Mouse (Mus musculus): ENCODE data around the gene Gtpbp3. TPM values are rescaled to one million over a fixed set of nuclear protein-coding genes. Genes with fewer than 3 reads are reported as not detected.

Gtpbp3 gene
- polyA plus RNA-seq, 1 experiment from 2014 or later = 4.4 TPM

DNA sequence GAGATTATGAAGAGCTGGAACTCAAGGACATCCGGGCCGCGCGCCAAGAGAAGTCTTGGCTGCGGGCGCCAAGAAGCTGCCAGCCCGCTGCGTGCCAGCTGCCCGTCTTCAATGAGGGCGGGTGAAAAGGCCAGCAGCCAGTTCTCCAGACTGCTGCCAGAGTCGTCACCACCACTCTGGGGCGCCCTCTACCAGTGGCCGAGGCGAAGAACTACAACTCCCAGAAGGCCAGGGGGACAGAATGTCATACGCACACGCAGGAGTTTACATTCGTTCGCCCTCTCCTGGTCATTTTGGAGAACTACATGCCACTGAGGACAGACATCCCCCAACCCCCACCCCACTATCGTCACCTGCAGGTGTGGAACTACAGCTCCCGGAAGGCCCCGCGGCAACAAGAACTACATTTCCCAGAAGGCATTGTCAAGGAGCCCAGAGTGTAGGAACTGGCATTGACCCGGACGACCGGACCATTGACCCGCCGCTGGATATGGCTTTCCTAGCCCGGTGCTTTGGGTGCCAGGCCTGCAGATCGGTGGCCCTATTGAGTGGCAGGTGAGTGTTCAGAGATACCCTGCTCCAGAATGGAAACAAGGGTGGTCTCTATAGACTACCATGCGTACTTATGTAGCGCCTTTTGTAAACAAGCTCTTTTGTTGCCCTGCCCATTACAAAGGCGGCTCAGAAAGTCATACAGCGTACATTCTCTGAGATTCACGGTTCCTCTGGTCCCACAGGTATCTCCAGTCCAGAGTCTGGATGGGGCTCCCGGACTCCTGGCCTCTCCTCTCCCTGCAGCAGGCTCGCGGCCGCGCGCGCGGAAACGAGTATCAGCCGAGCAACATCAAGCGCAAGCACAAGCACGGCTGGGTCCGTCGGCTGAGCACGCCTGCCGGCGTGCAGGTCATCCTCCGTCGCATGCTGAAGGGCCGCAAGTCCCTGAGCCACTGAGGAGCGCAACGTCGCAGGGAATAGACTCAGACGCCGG, 23.1 kb upstream of the Gtpbp3 start, which contains the start of gene Mrpl34:
Gene Mrpl34 (plus strand): TSS at position 447 of the 988 bp plus-strand sequence.
- Histone ChIP-seq H3K4me1 (ENCODE audit: control insufficient read depth in 2 of 2, insufficient read depth in 2 of 2, low read length in 2 of 2) (peaks cover 21 to 27% of the 10 kb centered on the region in 2 experiments), H3K9me3 (ENCODE audit: control insufficient read depth, low read length) (no peaks in the 10 kb centered on the region), H3K27ac (replicated peaks in 1 of 2; ENCODE audit: control insufficient read depth in 1 of 2, insufficient read depth in 1 of 2, low read depth in 2 of 2, low read length in 2 of 2) (peak within 1 kb of the TSS; percentile 95 to 97), H3K36me3 (ENCODE audit: control insufficient read depth, insufficient read depth, low read length) (peaks cover 23% of the 10 kb centered on the region), H3K9ac (ENCODE audit: low read length) (peak within 1 kb of the TSS; percentile 85), H3K27me3 (ENCODE audit: control insufficient read depth, insufficient read depth, low read length) (no peaks in the 10 kb centered on the region), H3K4me3 (ENCODE audit: control insufficient read depth in 1 of 2, insufficient read depth in 1 of 2, low read depth in 1 of 2, low read length in 2 of 2) (peak within 1 kb of the TSS; percentile 75 to 94), H3K4me2 (ENCODE audit: low read length) (peak within 1 kb of the TSS; percentile 75)
- peak; percentile 77 for ATAC-seq (ENCODE audit: insufficient number of reproducible peaks, insufficient read depth, low FRiP score, low read depth)
- under 1% methylated on average over 59 of the region's 59 CpGs for WGBS

DNA sequence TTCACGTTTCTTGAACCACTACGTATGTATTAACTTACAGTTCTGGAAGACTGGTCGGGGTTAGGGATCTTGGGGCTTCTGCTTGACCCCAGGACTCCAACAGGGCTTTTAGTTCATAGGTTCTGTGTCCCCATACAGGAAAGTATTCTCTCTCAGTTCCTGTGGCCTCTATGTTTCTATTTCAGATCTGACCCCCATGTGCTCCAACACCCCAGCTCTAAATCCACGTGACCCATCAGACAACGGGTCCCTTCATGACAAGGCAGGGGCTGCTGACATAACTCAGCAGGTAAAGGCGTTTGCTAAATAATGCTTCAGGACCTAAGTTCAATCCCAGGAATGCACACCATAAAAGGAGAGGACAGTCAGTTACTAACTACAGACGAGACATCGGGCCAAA, 22.2 kb upstream of the Gtpbp3 start:
- H3K27me3 ChIP-seq (ENCODE audit: control insufficient read depth, insufficient read depth, low read length) = no peaks in the 10 kb centered on the region
- 67% methylated on average over 8 of the region's 8 CpGs for WGBS
- H3K4me1 ChIP-seq (ENCODE audit: control insufficient read depth in 2 of 2, insufficient read depth in 2 of 2, low read length in 2 of 2) = peaks cover 26 to 36% of the 10 kb centered on the region in 2 experiments
- H3K4me2 ChIP-seq (ENCODE audit: low read length) = peak overlapping the region; percentile 75
- peaks cover 18% of the 10 kb centered on the region for H3K36me3 ChIP-seq (ENCODE audit: control insufficient read depth, insufficient read depth, low read length)
- H3K4me3 ChIP-seq (ENCODE audit: control insufficient read depth in 1 of 2, insufficient read depth in 1 of 2, low read depth in 1 of 2, low read length in 2 of 2) = peak overlapping the region in 1 of 2 experiments; percentile 75; a peak in 3 of 4 replicates
- H3K9ac ChIP-seq (ENCODE audit: low read length) = peak overlapping the region; percentile 85
- no peak overlapping the region for H3K27ac ChIP-seq (replicated peaks in 1 of 2; ENCODE audit: control insufficient read depth in 1 of 2, insufficient read depth in 1 of 2, low read depth in 2 of 2, low read length in 2 of 2)
- H3K9me3 ChIP-seq (ENCODE audit: control insufficient read depth, low read length) = no peaks in the 10 kb centered on the region
- ATAC-seq (ENCODE audit: insufficient number of reproducible peaks, insufficient read depth, low FRiP score, low read depth) = no peak

DNA sequence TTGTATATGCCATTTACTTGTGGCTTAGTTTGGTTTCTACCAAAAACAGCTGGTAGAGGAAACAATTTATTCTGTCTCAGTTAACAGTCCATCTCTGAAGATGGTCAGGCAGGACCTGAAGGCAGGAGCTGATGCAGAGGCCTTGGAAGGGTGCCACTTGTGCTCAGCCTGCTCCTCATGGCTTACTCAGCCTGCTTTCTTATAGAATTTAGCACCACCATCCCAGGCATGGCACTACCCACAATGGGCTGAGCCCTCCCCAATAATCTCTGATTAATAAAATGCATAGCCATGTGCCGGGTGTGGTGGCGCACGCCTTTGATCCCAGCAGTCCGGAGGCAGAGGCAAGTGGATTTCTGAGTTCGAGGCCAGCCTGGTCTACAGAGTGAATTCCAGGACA, 21.7 kb upstream of the Gtpbp3 start:
- H3K9ac ChIP-seq (ENCODE audit: low read length) = no peak overlapping the region
- H3K36me3 ChIP-seq (ENCODE audit: control insufficient read depth, insufficient read depth, low read length) = peaks cover 18% of the 10 kb centered on the region
- peaks cover 26 to 36% of the 10 kb centered on the region in 2 experiments for H3K4me1 ChIP-seq (ENCODE audit: control insufficient read depth in 2 of 2, insufficient read depth in 2 of 2, low read length in 2 of 2)
- 94% methylated on average over 5 of the region's 5 CpGs for WGBS
- H3K27me3 ChIP-seq (ENCODE audit: control insufficient read depth, insufficient read depth, low read length) = no peaks in the 10 kb centered on the region
- no peak overlapping the region for H3K27ac ChIP-seq (replicated peaks in 1 of 2; ENCODE audit: control insufficient read depth in 1 of 2, insufficient read depth in 1 of 2, low read depth in 2 of 2, low read length in 2 of 2)
- H3K4me2 ChIP-seq (ENCODE audit: low read length) = peak overlapping the region; percentile 75; the same call in 1 of the 2 replicates
- ATAC-seq (ENCODE audit: insufficient number of reproducible peaks, insufficient read depth, low FRiP score, low read depth) = no peak
- H3K4me3 ChIP-seq (ENCODE audit: control insufficient read depth in 1 of 2, insufficient read depth in 1 of 2, low read depth in 1 of 2, low read length in 2 of 2) = no peak overlapping the region
- no peaks in the 10 kb centered on the region for H3K9me3 ChIP-seq (ENCODE audit: control insufficient read depth, low read length)

DNA sequence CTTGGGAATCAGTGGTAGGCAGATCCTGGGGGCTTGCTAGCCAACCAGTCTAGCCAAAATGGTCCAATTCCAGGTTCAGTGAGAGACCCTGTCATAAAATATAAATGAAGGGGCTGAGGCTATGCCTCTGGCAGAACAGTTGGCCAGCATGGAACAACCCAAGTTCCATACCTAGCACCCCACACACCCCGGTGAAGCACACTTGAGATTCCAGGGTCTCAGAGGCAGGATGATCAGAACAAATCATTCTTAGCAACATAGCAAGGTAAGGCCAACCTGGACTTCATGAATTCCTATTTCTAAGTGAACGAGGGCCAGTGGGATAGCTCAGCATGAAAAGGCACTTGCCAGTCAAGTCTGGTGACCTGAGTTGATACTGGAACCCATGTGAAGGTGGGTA, 20.7 kb upstream of the Gtpbp3 start:
- ATAC-seq (ENCODE audit: insufficient number of reproducible peaks, insufficient read depth, low FRiP score, low read depth) = no peak
- no peak overlapping the region for H3K4me2 ChIP-seq (ENCODE audit: low read length)
- no peak overlapping the region for H3K4me3 ChIP-seq (ENCODE audit: control insufficient read depth in 1 of 2, insufficient read depth in 1 of 2, low read depth in 1 of 2, low read length in 2 of 2)
- peaks cover 25 to 34% of the 10 kb centered on the region in 2 experiments for H3K4me1 ChIP-seq (ENCODE audit: control insufficient read depth in 2 of 2, insufficient read depth in 2 of 2, low read length in 2 of 2)
- H3K9ac ChIP-seq (ENCODE audit: low read length) = no peak overlapping the region
- H3K27me3 ChIP-seq (ENCODE audit: control insufficient read depth, insufficient read depth, low read length) = no peaks in the 10 kb centered on the region
- H3K9me3 ChIP-seq (ENCODE audit: control insufficient read depth, low read length) = no peaks in the 10 kb centered on the region
- 90% methylated on average over 2 of the region's 2 CpGs for WGBS
- no peak overlapping the region for H3K27ac ChIP-seq (replicated peaks in 1 of 2; ENCODE audit: control insufficient read depth in 1 of 2, insufficient read depth in 1 of 2, low read depth in 2 of 2, low read length in 2 of 2)
- H3K36me3 ChIP-seq (ENCODE audit: control insufficient read depth, insufficient read depth, low read length) = peaks cover 24% of the 10 kb centered on the region

GRCm38 (mm10) chr8:71468001-71468400, 19.9 kb upstream of the Gtpbp3 start:
- no peaks in the 10 kb centered on the region for H3K9me3 ChIP-seq (ENCODE audit: control insufficient read depth, low read length)
- H3K4me1 ChIP-seq (ENCODE audit: control insufficient read depth in 2 of 2, insufficient read depth in 2 of 2, low read length in 2 of 2) = peaks cover 18 to 28% of the 10 kb centered on the region in 2 experiments
- H3K27ac ChIP-seq (replicated peaks in 1 of 2; ENCODE audit: control insufficient read depth in 1 of 2, insufficient read depth in 1 of 2, low read depth in 2 of 2, low read length in 2 of 2) = no peak overlapping the region
- no peak for ATAC-seq (ENCODE audit: insufficient number of reproducible peaks, insufficient read depth, low FRiP score, low read depth)
- WGBS = 86% methylated on average over 1 of the region's 1 CpGs
- H3K36me3 ChIP-seq (ENCODE audit: control insufficient read depth, insufficient read depth, low read length) = peaks cover 32% of the 10 kb centered on the region
- H3K27me3 ChIP-seq (ENCODE audit: control insufficient read depth, insufficient read depth, low read length) = no peaks in the 10 kb centered on the region
- H3K4me3 ChIP-seq (ENCODE audit: control insufficient read depth in 1 of 2, insufficient read depth in 1 of 2, low read depth in 1 of 2, low read length in 2 of 2) = no peak overlapping the region
- no peak overlapping the region for H3K4me2 ChIP-seq (ENCODE audit: low read length)
- H3K9ac ChIP-seq (ENCODE audit: low read length) = no peak overlapping the region

GRCm38 (mm10) chr8:71468916-71469315, 19.0 kb upstream of the Gtpbp3 start, which contains the start of gene Dda1:
Gene Dda1, plus strand, starts transcription at chr8:71469199.
- no peak within 1 kb of the TSS for H3K27ac ChIP-seq (replicated peaks in 1 of 2; ENCODE audit: control insufficient read depth in 1 of 2, insufficient read depth in 1 of 2, low read depth in 2 of 2, low read length in 2 of 2)
- H3K27me3 ChIP-seq (ENCODE audit: control insufficient read depth, insufficient read depth, low read length) = no peaks in the 10 kb centered on the region
- ATAC-seq (ENCODE audit: insufficient number of reproducible peaks, insufficient read depth, low FRiP score, low read depth) = peak; percentile 87
- H3K4me3 ChIP-seq (ENCODE audit: control insufficient read depth in 1 of 2, insufficient read depth in 1 of 2, low read depth in 1 of 2, low read length in 2 of 2) = peak within 1 kb of the TSS; percentile 81 to 84
- peak within 1 kb of the TSS; percentile 94 for H3K4me2 ChIP-seq (ENCODE audit: low read length)
- peaks cover 15 to 24% of the 10 kb centered on the region in 2 experiments for H3K4me1 ChIP-seq (ENCODE audit: control insufficient read depth in 2 of 2, insufficient read depth in 2 of 2, low read length in 2 of 2)
- peaks cover 41% of the 10 kb centered on the region for H3K36me3 ChIP-seq (ENCODE audit: control insufficient read depth, insufficient read depth, low read length)
- peak within 1 kb of the TSS; percentile 86 for H3K9ac ChIP-seq (ENCODE audit: low read length)
- under 1% methylated on average over 49 of the region's 52 CpGs for WGBS
- H3K9me3 ChIP-seq (ENCODE audit: control insufficient read depth, low read length) = no peaks in the 10 kb centered on the region

DNA sequence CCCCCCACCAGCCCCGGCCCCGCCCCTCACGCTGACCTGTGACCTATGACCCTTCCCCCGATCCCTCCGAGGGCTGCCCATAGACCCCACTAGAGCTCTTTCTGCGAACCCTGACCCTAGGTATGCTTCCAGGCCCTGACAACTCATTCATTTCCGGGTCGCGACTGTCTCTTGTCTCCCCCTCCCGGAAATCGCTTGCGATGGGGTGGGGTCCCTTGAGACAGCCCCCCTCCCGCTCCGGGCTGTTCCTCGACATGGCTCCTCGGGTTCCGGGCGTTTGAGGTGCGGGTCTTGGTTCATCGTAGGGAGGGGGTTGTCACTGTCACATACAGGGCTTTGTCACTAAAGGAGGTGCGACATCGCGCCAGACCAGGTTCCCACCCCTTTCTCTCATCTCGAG, 18.5 kb upstream of the Gtpbp3 start:
- peak overlapping the region; percentile 81 to 84 for H3K4me3 ChIP-seq (ENCODE audit: control insufficient read depth in 1 of 2, insufficient read depth in 1 of 2, low read depth in 1 of 2, low read length in 2 of 2)
- H3K4me1 ChIP-seq (ENCODE audit: control insufficient read depth in 2 of 2, insufficient read depth in 2 of 2, low read length in 2 of 2) = peaks cover 12 to 21% of the 10 kb centered on the region in 2 experiments
- H3K9me3 ChIP-seq (ENCODE audit: control insufficient read depth, low read length) = no peaks in the 10 kb centered on the region
- peak overlapping the region; percentile 94 for H3K4me2 ChIP-seq (ENCODE audit: low read length)
- H3K9ac ChIP-seq (ENCODE audit: low read length) = peak overlapping the region; percentile 86
- H3K27ac ChIP-seq (replicated peaks in 1 of 2; ENCODE audit: control insufficient read depth in 1 of 2, insufficient read depth in 1 of 2, low read depth in 2 of 2, low read length in 2 of 2) = no peak overlapping the region
- WGBS = 2% methylated on average over 22 of the region's 24 CpGs
- peaks cover 46% of the 10 kb centered on the region for H3K36me3 ChIP-seq (ENCODE audit: control insufficient read depth, insufficient read depth, low read length)
- no peak for ATAC-seq (ENCODE audit: insufficient number of reproducible peaks, insufficient read depth, low FRiP score, low read depth)
- no peaks in the 10 kb centered on the region for H3K27me3 ChIP-seq (ENCODE audit: control insufficient read depth, insufficient read depth, low read length)

Data from heart, embryonic 14.5 days (tissue).